Mouse (Mus musculus): ENCODE results near the gene Cd151. TPM values are rescaled to one million over a fixed set of nuclear protein-coding genes. Genes with fewer than 3 reads are reported as not detected.

Cd151 gene
- total and polyA plus RNA-seq, 2 experiments: 51.9 to 103 TPM

GRCm38 (mm10) chr7:141475011-141475804 lies 8.0 kb downstream of the Cd151 start, which contains the start of the genes Polr2l and Tspan4:
Gene Polr2l (minus strand): TSS chr7:141475132.
Gene Tspan4 (plus strand): TSS chr7:141475240.
- peaks cover 23% of the 10 kb centered on the region; the same call in 1 of the 2 replicates for H3K79me2 ChIP-seq (ENCODE audit: control insufficient read depth, insufficient read depth, low read length)
- peak within 1 kb of the TSS; percentile 92 for H3K9ac ChIP-seq (ENCODE audit: low read depth, low read length)
- DNase-seq (ENCODE audit: extremely low read depth, low read depth, low spot score): peak; percentile 72
- peaks cover 21% of the 10 kb centered on the region for H3K4me1 ChIP-seq (ENCODE audit: control insufficient read depth, insufficient read depth, low read length)
- peaks cover 8% of the 10 kb centered on the region; the same call in 1 of the 2 replicates for H3K36me3 ChIP-seq (ENCODE audit: control insufficient read depth, insufficient read depth, low read length)
- WGBS: under 1% methylated on average over 83 of the region's 87 CpGs
- H3K27me3 ChIP-seq (ENCODE audit: control insufficient read depth, insufficient read depth, low read length): no peaks in the 10 kb centered on the region
- peak within 1 kb of the TSS; percentile 92 for H3K27ac ChIP-seq (replicated peaks; ENCODE audit: insufficient read depth, low read depth, low read length)
- peak within 1 kb of the TSS; percentile 83 for H3K4me3 ChIP-seq (ENCODE audit: insufficient read depth, low read depth, low read length)
- 0 out of 2 replicates have a peak, but pooled peaks have one; percentile 15 for TF ChIP-seq CTCF (IDR thresholded peaks at IDR 0.05; ENCODE audit: low read depth, low read length)
- peak; percentile 89 for TF ChIP-seq POLR2A (IDR thresholded peaks at IDR 0.05; ENCODE audit: extremely low read depth, insufficient read depth, low read length)

DNA sequence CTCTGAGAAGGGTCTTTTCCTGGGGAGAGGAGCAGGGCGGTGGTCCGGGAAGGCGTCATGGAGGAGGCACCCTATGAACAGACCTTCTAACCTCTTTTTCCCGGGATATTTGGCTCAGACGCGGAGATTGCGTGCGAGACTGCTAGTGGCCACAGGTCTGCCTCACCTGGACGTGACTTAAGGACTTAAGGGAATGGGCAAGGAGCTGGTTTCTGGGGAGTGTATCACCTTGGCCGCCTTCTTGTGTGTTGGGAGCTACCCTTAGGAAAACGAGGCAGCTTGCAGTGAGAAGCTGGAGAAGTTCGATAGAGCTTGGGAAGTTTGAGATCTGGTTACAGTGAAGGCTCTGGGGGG lies 8.6 kb downstream of the Cd151 start:
- H3K9ac ChIP-seq (ENCODE audit: low read depth, low read length): peak overlapping the region; percentile 92
- H3K27me3 ChIP-seq (ENCODE audit: control insufficient read depth, insufficient read depth, low read length): no peaks in the 10 kb centered on the region
- peaks cover 6% of the 10 kb centered on the region; the same call in 1 of the 2 replicates for H3K36me3 ChIP-seq (ENCODE audit: control insufficient read depth, insufficient read depth, low read length)
- DNase-seq (ENCODE audit: extremely low read depth, low read depth, low spot score): peak; percentile 45
- peaks cover 22% of the 10 kb centered on the region for H3K4me1 ChIP-seq (ENCODE audit: control insufficient read depth, insufficient read depth, low read length)
- H3K4me3 ChIP-seq (ENCODE audit: insufficient read depth, low read depth, low read length): peak overlapping the region; percentile 83
- peaks cover 21% of the 10 kb centered on the region; the same call in 1 of the 2 replicates for H3K79me2 ChIP-seq (ENCODE audit: control insufficient read depth, insufficient read depth, low read length)
- under 1% methylated on average over 12 of the region's 12 CpGs for WGBS
- no peak for TF ChIP-seq CTCF (IDR thresholded peaks at IDR 0.05; ENCODE audit: low read depth, low read length)
- TF ChIP-seq POLR2A (IDR thresholded peaks at IDR 0.05; ENCODE audit: extremely low read depth, insufficient read depth, low read length): no peak
- peak overlapping the region; percentile 92 for H3K27ac ChIP-seq (replicated peaks; ENCODE audit: insufficient read depth, low read depth, low read length)

DNA sequence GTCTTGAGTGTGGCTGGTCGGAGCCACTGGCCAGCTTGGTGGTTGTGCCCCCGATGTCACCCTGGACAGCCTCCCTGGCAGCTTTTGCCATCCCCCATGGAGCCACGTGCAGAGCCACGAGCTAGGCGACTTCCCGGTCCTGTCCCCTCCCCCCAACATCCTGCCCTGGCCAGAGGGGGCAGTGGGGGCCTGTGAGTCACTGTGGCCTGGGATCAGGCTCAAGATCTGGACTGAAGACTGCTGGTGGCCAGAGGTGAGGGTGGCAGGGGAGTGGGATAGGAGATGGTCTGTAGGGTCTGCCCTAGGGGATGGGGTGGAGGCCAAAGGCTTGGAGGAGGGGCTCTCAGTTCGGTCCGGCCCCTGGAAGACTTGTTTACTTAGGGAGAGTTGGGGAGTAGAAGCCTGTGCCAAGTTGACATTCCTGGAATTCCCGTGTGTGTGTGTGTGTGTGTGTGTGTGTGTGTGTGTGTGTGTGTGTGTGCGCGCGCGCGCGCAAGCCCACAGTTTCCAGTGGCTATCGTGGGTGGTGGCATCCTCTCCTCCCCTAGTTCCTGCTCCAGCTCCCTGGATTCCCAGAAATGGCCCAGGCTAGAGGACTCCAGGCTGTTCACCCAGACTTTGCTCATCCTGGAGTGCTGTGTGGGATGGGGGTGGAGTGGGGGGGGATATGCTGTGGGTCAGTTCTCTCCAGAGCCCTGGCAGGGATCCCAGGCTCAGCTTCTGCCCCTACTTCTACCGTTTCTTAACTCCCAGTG lies 9.2 kb downstream of the Cd151 start:
- 0% methylated on average over 17 of the region's 17 CpGs for WGBS
- peak overlapping the region; percentile 92 for H3K27ac ChIP-seq (replicated peaks; ENCODE audit: insufficient read depth, low read depth, low read length)
- DNase-seq (ENCODE audit: extremely low read depth, low read depth, low spot score): peak; percentile 91
- H3K27me3 ChIP-seq (ENCODE audit: control insufficient read depth, insufficient read depth, low read length): no peaks in the 10 kb centered on the region
- peaks cover 4% of the 10 kb centered on the region; the same call in 1 of the 2 replicates for H3K36me3 ChIP-seq (ENCODE audit: control insufficient read depth, insufficient read depth, low read length)
- H3K4me3 ChIP-seq (ENCODE audit: insufficient read depth, low read depth, low read length): peak overlapping the region; percentile 83
- peaks cover 28% of the 10 kb centered on the region for H3K4me1 ChIP-seq (ENCODE audit: control insufficient read depth, insufficient read depth, low read length)
- peak overlapping the region; percentile 92 for H3K9ac ChIP-seq (ENCODE audit: low read depth, low read length)
- H3K79me2 ChIP-seq (ENCODE audit: control insufficient read depth, insufficient read depth, low read length): peaks cover 26% of the 10 kb centered on the region; the same call in 1 of the 2 replicates
- TF ChIP-seq POLR2A (IDR thresholded peaks at IDR 0.05; ENCODE audit: extremely low read depth, insufficient read depth, low read length): peak; percentile 62
- peak; percentile 24; the same call in 1 of the 2 replicates for TF ChIP-seq CTCF (IDR thresholded peaks at IDR 0.05; ENCODE audit: low read depth, low read length)

DNA sequence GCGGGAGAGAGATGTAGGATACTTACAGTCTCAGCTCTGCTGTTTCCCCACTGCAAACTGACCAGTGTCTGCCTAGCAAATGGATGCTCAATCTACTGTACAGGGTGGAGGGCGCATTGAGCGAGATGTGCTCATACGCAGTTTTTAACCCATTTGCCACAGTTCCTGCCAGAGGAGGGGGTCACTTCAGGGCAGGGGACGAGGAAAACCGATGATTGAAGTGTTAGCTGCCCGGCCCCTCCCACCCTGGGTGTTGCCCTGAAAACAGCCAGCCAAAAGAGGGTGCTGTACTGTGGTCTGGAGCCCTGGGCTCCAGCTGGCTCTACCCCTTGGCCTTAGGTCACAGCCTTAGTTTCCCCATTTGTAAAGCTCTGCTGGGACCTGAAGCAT lies 9.8 kb downstream of the Cd151 start:
- peaks cover 31% of the 10 kb centered on the region for H3K4me1 ChIP-seq (ENCODE audit: control insufficient read depth, insufficient read depth, low read length)
- under 1% methylated on average over 7 of the region's 7 CpGs for WGBS

DNA sequence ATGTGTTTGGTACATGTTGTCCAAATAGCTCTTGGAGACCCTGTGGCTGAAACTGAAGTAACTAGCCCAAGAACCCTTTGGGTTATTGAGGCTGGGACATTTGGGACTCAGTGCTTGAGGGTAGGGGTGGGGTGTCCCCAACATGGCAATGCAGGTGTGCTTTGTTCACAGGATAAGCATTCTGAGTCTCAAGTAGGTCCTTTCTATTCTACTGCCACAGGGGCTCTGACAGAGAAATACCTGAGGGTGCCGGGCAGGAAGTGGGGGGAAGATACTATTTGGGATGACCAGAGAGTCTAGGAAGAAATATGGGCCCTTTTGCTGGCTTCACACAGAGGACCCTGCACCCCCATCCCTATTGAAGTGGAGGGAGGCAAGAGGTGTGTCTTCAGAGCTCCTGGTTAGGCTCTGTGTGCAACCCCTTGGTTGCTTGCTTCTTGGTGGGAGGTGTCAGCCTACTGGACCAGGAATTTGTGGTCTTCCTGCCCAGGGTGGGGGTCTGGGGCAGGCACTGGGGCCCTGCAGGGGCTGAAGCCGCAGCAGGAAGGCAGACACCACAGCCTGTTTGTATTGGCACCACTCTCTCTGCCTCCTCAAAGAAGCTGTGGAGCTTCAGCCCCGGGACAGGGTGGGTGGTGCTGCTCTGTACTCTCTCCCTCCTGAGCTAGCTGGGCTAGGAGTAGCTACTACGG lies 10.5 kb downstream of the Cd151 start:
- DNase-seq (ENCODE audit: extremely low read depth, low read depth, low spot score): no peak
- Histone ChIP-seq H3K36me3 (ENCODE audit: control insufficient read depth, insufficient read depth, low read length) (no peaks in the 10 kb centered on the region), H3K4me1 (ENCODE audit: control insufficient read depth, insufficient read depth, low read length) (peaks cover 31% of the 10 kb centered on the region), H3K27ac (replicated peaks; ENCODE audit: insufficient read depth, low read depth, low read length) (peak overlapping the region; percentile 92), H3K79me2 (ENCODE audit: control insufficient read depth, insufficient read depth, low read length) (peaks cover 37% of the 10 kb centered on the region), H3K4me3 (ENCODE audit: insufficient read depth, low read depth, low read length) (no peak overlapping the region), H3K9ac (ENCODE audit: low read depth, low read length) (peak overlapping the region; percentile 39), H3K27me3 (ENCODE audit: control insufficient read depth, insufficient read depth, low read length) (no peaks in the 10 kb centered on the region)
- TF ChIP-seq POLR2A (IDR thresholded peaks at IDR 0.05; ENCODE audit: extremely low read depth, insufficient read depth, low read length) (no peak), CTCF (IDR thresholded peaks at IDR 0.05; ENCODE audit: low read depth, low read length) (no peak)
- WGBS: 30% methylated on average over 4 of the region's 4 CpGs

More for the DNA sequence above, 9.8 kb downstream of the Cd151 start:
- no peak for TF ChIP-seq CTCF (IDR thresholded peaks at IDR 0.05; ENCODE audit: low read depth, low read length)
- no peak for TF ChIP-seq POLR2A (IDR thresholded peaks at IDR 0.05; ENCODE audit: extremely low read depth, insufficient read depth, low read length)
- Histone ChIP-seq H3K36me3 (ENCODE audit: control insufficient read depth, insufficient read depth, low read length) (peaks cover 3% of the 10 kb centered on the region; the same call in 1 of the 2 replicates), H3K9ac (ENCODE audit: low read depth, low read length) (peak overlapping the region; percentile 39), H3K27ac (replicated peaks; ENCODE audit: insufficient read depth, low read depth, low read length) (peak overlapping the region; percentile 92), H3K79me2 (ENCODE audit: control insufficient read depth, insufficient read depth, low read length) (peaks cover 30% of the 10 kb centered on the region), H3K4me3 (ENCODE audit: insufficient read depth, low read depth, low read length) (peak overlapping the region; percentile 83), H3K27me3 (ENCODE audit: control insufficient read depth, insufficient read depth, low read length) (no peaks in the 10 kb centered on the region)
- no peak for DNase-seq (ENCODE audit: extremely low read depth, low read depth, low spot score)
